Comparison of ENCODE assay signal across 8 mouse cellular contexts in the genomic region with DNA sequence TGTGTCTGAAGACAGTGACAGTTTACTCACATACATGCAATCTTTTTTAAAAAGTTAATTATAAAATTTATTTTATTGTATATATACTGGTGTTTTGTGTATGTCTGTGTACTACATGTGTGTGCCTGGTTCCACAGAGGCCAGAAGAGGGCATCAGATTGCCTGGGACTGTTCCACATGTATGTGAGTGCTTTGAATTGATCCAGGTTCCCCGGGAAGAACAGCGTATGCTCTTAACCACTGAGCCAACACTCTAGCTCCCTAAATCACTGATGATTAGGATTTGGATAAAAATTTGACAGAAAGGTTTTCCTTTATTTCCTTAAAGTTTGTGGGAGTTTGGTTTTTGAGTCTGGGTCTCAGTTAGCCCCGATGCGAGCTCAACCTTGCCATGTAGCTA. TPM values are rescaled to one million over a fixed set of nuclear protein-coding genes. Genes with fewer than 3 reads are reported as not detected.
A peak's percentile ranks its signal among the peaks of the same experiment; 100 is the strongest.
DNase-seq lines count a peak whose midpoint lies in the region; ATAC-seq lines count a peak whose summit lies in the region.

No protein-coding gene starts in this region.

- peak overlapping the region; percentile 64 for H3K4me2 ChIP-seq in neural tube, embryonic 11.5 days (ENCODE audit: low read depth)
- peak overlapping the region; percentile 67 for H3K4me2 ChIP-seq in hindbrain, embryonic 11.5 days (replicated peaks; ENCODE audit: low read depth, low read length)
- H3K4me2 ChIP-seq in midbrain, embryonic 11.5 days = peak overlapping the region; percentile 80

- H3K36me3 ChIP-seq in neural tube, embryonic 11.5 days (ENCODE audit: control insufficient read depth, insufficient read depth, low read length) = peaks cover 9% of the 10 kb centered on the region
- H3K36me3 ChIP-seq in hindbrain, embryonic 11.5 days (ENCODE audit: control insufficient read depth, insufficient read depth, low read length) = no peaks in the 10 kb centered on the region
- peaks cover 3% of the 10 kb centered on the region; the same call in 1 of the 2 replicates for H3K36me3 ChIP-seq in midbrain, embryonic 11.5 days (ENCODE audit: control insufficient read depth, insufficient read depth, low read length)

- peak overlapping the region; percentile 79 for H3K4me3 ChIP-seq in neural tube, embryonic 11.5 days (ENCODE audit: low read depth, low read length)
- H3K4me3 ChIP-seq in hindbrain, embryonic 11.5 days (ENCODE audit: low read depth, low read length) = peak overlapping the region; percentile 79
- peak overlapping the region; percentile 59 for H3K4me3 ChIP-seq in midbrain, embryonic 11.5 days (ENCODE audit: low read depth, low read length)

- 41% methylated on average over 4 of the region's 4 CpGs for WGBS in neural tube, embryonic 11.5 days
- 45% methylated on average over 4 of the region's 4 CpGs for WGBS in hindbrain, embryonic 11.5 days
- WGBS in midbrain, embryonic 11.5 days = 50% methylated on average over 4 of the region's 4 CpGs

- no peak for ATAC-seq in neural tube, embryonic 11.5 days (ENCODE audit: insufficient read depth, low FRiP score, low TSS enrichment)
- no peak for ATAC-seq in hindbrain, embryonic 11.5 days (ENCODE audit: low FRiP score)
- 0 out of 2 replicates have a peak, but pooled peaks have one; percentile 33 for ATAC-seq in midbrain, embryonic 11.5 days (ENCODE audit: low FRiP score)

- H3K9ac ChIP-seq in neural tube, embryonic 11.5 days (ENCODE audit: low read length) = peak overlapping the region; percentile 79
- H3K9ac ChIP-seq in hindbrain, embryonic 11.5 days (ENCODE audit: low read depth, low read length) = 0 out of 2 replicates have a peak overlapping the region, but pooled peaks have one; percentile 21
- peak overlapping the region; percentile 83 for H3K9ac ChIP-seq in midbrain, embryonic 11.5 days (ENCODE audit: low read length)

- no peaks in the 10 kb centered on the region for H3K27me3 ChIP-seq in neural tube, embryonic 11.5 days (ENCODE audit: control insufficient read depth, insufficient read depth, low read length)
- no peaks in the 10 kb centered on the region for H3K27me3 ChIP-seq in hindbrain, embryonic 11.5 days (ENCODE audit: control insufficient read depth, insufficient read depth, low read length)
- no peaks in the 10 kb centered on the region for H3K27me3 ChIP-seq in midbrain, embryonic 11.5 days (ENCODE audit: control insufficient read depth, insufficient read depth, low read length)

- H3K27ac ChIP-seq in neural tube, embryonic 11.5 days (ENCODE audit: low read depth, low read length) = peak overlapping the region; percentile 54; the same call in 1 of the 2 replicates
- no peak overlapping the region for H3K27ac ChIP-seq in hindbrain, embryonic 11.5 days (ENCODE audit: low read depth, low read length)
- no peak overlapping the region; the same call in 1 of the 2 replicates for H3K27ac ChIP-seq in midbrain, embryonic 11.5 days (ENCODE audit: low read depth, low read length)

- H3K9me3 ChIP-seq in neural tube, embryonic 11.5 days (ENCODE audit: control insufficient read depth, low read length) = no peaks in the 10 kb centered on the region
- no peaks in the 10 kb centered on the region for H3K9me3 ChIP-seq in hindbrain, embryonic 11.5 days (ENCODE audit: control insufficient read depth, low read length)
- H3K9me3 ChIP-seq in midbrain, embryonic 11.5 days (ENCODE audit: control insufficient read depth, low read length) = no peaks in the 10 kb centered on the region

- H3K4me1 ChIP-seq in neural tube, embryonic 11.5 days (ENCODE audit: control insufficient read depth, insufficient read depth, low read length) = peaks cover 5% of the 10 kb centered on the region; the same call in 1 of the 2 replicates
- H3K4me1 ChIP-seq in hindbrain, embryonic 11.5 days (replicated peaks; ENCODE audit: control insufficient read depth, insufficient read depth, low read length) = peaks cover 2% of the 10 kb centered on the region; the same call in 1 of the 2 replicates
- peaks cover 9% of the 10 kb centered on the region for H3K4me1 ChIP-seq in midbrain, embryonic 11.5 days (ENCODE audit: control insufficient read depth, insufficient read depth, low read length)

- no peak for DNase-seq in neural tube, embryonic 11.5 days (ENCODE audit: low spot score)
- no peak for DNase-seq in neural tube, embryonic 10.5 days (ENCODE audit: extremely low spot score, low spot score)
- DNase-seq in c-Kit-positive CD71-positive TER-119-positive erythroid progenitor cells, embryonic 14.5 days (ENCODE audit: low spot score) = peak; percentile 40
- DNase-seq in hindbrain, embryonic 11.5 days (ENCODE audit: low spot score) = peak; percentile 23
- DNase-seq in midbrain, embryonic 11.5 days (ENCODE audit: low spot score, missing footprints) = no peak
- DNase-seq in adrenal gland, postnatal 4 days (ENCODE audit: low spot score in 2 of 2) = no peak
- DNase-seq in urinary bladder, postnatal 4 days (ENCODE audit: low spot score in 2 of 2) = no peak
- DNase-seq in frontal cortex, postnatal 25 days (ENCODE audit: low spot score in 2 of 2) = no peak

RNA-seq across cellular contexts. Expression of a gene that starts 0.8 kb away (rescaled TPM):
- polyA plus RNA-seq in neural tube, embryonic 11.5 days (2014; fragmentation: Nextera tagmentation; extraction: Ambion mirVana) = 174 and 187 TPM in 2 replicates
- 156 and 175 TPM in 2 replicates for polyA plus RNA-seq in hindbrain, embryonic 11.5 days (2014; fragmentation: Nextera tagmentation; extraction: Ambion mirVana)
- 195 and 197 TPM in 2 replicates for polyA plus RNA-seq in midbrain, embryonic 11.5 days (2014; fragmentation: Nextera tagmentation; extraction: Ambion mirVana)
- total RNA-seq in adrenal gland, postnatal 4 days (2021) = 10 to 100 TPM; 68.9 to 73.6 TPM

RNA-seq across cellular contexts. Expression of a gene that starts 27.3 kb away (rescaled TPM):
- 1,294 and 1,337 TPM in 2 replicates for polyA plus RNA-seq in neural tube, embryonic 11.5 days (2014; fragmentation: Nextera tagmentation; extraction: Ambion mirVana)
- polyA plus RNA-seq in hindbrain, embryonic 11.5 days (2014; fragmentation: Nextera tagmentation; extraction: Ambion mirVana) = 1,523 and 1,527 TPM in 2 replicates
- polyA plus RNA-seq in midbrain, embryonic 11.5 days (2014; fragmentation: Nextera tagmentation; extraction: Ambion mirVana) = 1,615 and 1,739 TPM in 2 replicates
- total RNA-seq in adrenal gland, postnatal 4 days (2021) = 100 to 1,000 TPM; 361 to 374 TPM

RNA-seq across cellular contexts. Expression of a gene that starts 40.3 kb away (rescaled TPM):
- 95.5 and 97.9 TPM in 2 replicates for polyA plus RNA-seq in neural tube, embryonic 11.5 days (2014; fragmentation: Nextera tagmentation; extraction: Ambion mirVana)
- polyA plus RNA-seq in hindbrain, embryonic 11.5 days (2014; fragmentation: Nextera tagmentation; extraction: Ambion mirVana) = 93.3 and 105 TPM in 2 replicates
- polyA plus RNA-seq in midbrain, embryonic 11.5 days (2014; fragmentation: Nextera tagmentation; extraction: Ambion mirVana) = 105 TPM in 2 replicates
- total RNA-seq in adrenal gland, postnatal 4 days (2021) = 10 to 100 TPM; 72.9 to 77.3 TPM

RNA-seq across cellular contexts. Expression of a gene that starts 40.4 kb away (rescaled TPM):
- polyA plus RNA-seq in neural tube, embryonic 11.5 days (2014; fragmentation: Nextera tagmentation; extraction: Ambion mirVana) = 31.4 and 31.7 TPM in 2 replicates
- 24.7 and 25.1 TPM in 2 replicates for polyA plus RNA-seq in hindbrain, embryonic 11.5 days (2014; fragmentation: Nextera tagmentation; extraction: Ambion mirVana)
- 18.7 and 25.1 TPM in 2 replicates for polyA plus RNA-seq in midbrain, embryonic 11.5 days (2014; fragmentation: Nextera tagmentation; extraction: Ambion mirVana)
- total RNA-seq in adrenal gland, postnatal 4 days (2021) = 10 to 100 TPM; 29.1 to 34.6 TPM

RNA-seq across cellular contexts. Expression of a gene that starts 49.2 kb away (rescaled TPM):
- polyA plus RNA-seq in neural tube, embryonic 11.5 days (2014; fragmentation: Nextera tagmentation; extraction: Ambion mirVana) = 870 and 877 TPM in 2 replicates
- 990 and 1,006 TPM in 2 replicates for polyA plus RNA-seq in hindbrain, embryonic 11.5 days (2014; fragmentation: Nextera tagmentation; extraction: Ambion mirVana)
- 954 and 958 TPM in 2 replicates for polyA plus RNA-seq in midbrain, embryonic 11.5 days (2014; fragmentation: Nextera tagmentation; extraction: Ambion mirVana)
- 100 to 1,000 TPM; 149 to 164 TPM for total RNA-seq in adrenal gland, postnatal 4 days (2021)

Comparison
In these comparisons a context has a peak if more than half of its experiments do, and no peak if none do; other contexts are left out.
1. DNase-seq: peak in c-Kit-positive CD71-positive TER-119-positive erythroid progenitor cells, embryonic 14.5 days (single experiment) and hindbrain, embryonic 11.5 days (single experiment); none in neural tube, embryonic 11.5 days (single experiment), neural tube, embryonic 10.5 days (single experiment), midbrain, embryonic 11.5 days (single experiment), adrenal gland, postnatal 4 days (0 of 2), urinary bladder, postnatal 4 days (0 of 2) and frontal cortex, postnatal 25 days (0 of 2).
2. H3K9ac ChIP-seq: peak in every context shown above with its lines; median percentile 83 in midbrain, embryonic 11.5 days; 79 in neural tube, embryonic 11.5 days; 21 in hindbrain, embryonic 11.5 days.
3. Peak in every context shown above with its lines, with median percentiles within 50 percentile points of each other: H3K4me2 ChIP-seq and H3K4me3 ChIP-seq.